Mouse (Mus musculus): ENCODE data around the gene Eif4e1b.
"Not testable (repeated sequence)": the region's sequence is repeated elsewhere in the genome, so short reads cannot be mapped to it uniquely, and the experiment has no call there.

Gene Eif4e1b

GRCm38 (mm10) chr13:54759496-54759895, 24.3 kb upstream of the Eif4e1b start:
- DNase-seq (ENCODE audit: low spot score in 2 of 2), result peak in 1 of 2 experiments; percentile 48

GRCm38 (mm10) chr13:54760164-54760795, 23.5 kb upstream of the Eif4e1b start:
- DNase-seq (ENCODE audit: low spot score in 2 of 2), result peak; percentile 90 to 95

- no peak for DNase-seq (ENCODE audit: low spot score in 2 of 2)
Measured at GRCm38 (mm10) chr13:54760906-54761305, 22.9 kb upstream of the Eif4e1b start.

GRCm38 (mm10) chr13:54765281-54766191, 18.3 kb upstream of the Eif4e1b start:
- peak; percentile 55 to 69 for DNase-seq (ENCODE audit: low spot score in 2 of 2)

- peak; percentile 91 to 92 for DNase-seq (ENCODE audit: low spot score in 2 of 2)
Measured at GRCm38 (mm10) chr13:54766192-54766768, 17.5 kb upstream of the Eif4e1b start, which contains the start of gene Sncb. TSS of gene Sncb (minus strand) at chr13:54766595.

GRCm38 (mm10) chr13:54767012-54767411, 16.8 kb upstream of the Eif4e1b start:
- no peak for DNase-seq (ENCODE audit: low spot score in 2 of 2)

GRCm38 (mm10) chr13:54780592-54780991, 3.2 kb upstream of the Eif4e1b start:
- DNase-seq (ENCODE audit: low spot score in 2 of 2), result peak; percentile 75 to 76

- DNase-seq (ENCODE audit: low spot score in 2 of 2), result no peak
Measured at GRCm38 (mm10) chr13:54781086-54781485, 2.7 kb upstream of the Eif4e1b start.

GRCm38 (mm10) chr13:54783235-54783634, 563 bp upstream of the Eif4e1b start:
- DNase-seq (ENCODE audit: low spot score in 2 of 2), result no peak

GRCm38 (mm10) chr13:54787591-54787990, 3.8 kb downstream of the Eif4e1b start:
- DNase-seq (ENCODE audit: low spot score in 2 of 2), result not testable (repeated sequence)

- DNase-seq (ENCODE audit: low spot score in 2 of 2), result peak; percentile 95 to 96
Measured at GRCm38 (mm10) chr13:54788740-54789560, 5.2 kb downstream of the Eif4e1b start, which contains the start of gene Tspan17. TSS of gene Tspan17 (plus strand) at chr13:54789377.

GRCm38 (mm10) chr13:54789561-54790397, 6.0 kb downstream of the Eif4e1b start:
- DNase-seq (ENCODE audit: low spot score in 2 of 2), result peak; percentile 66 to 68

GRCm38 (mm10) chr13:54792259-54793230, 8.7 kb downstream of the Eif4e1b start:
- no peak for DNase-seq (ENCODE audit: low spot score in 2 of 2)

- peak; percentile 74 to 76 for DNase-seq (ENCODE audit: low spot score in 2 of 2)
Measured at GRCm38 (mm10) chr13:54794002-54794577, 10.3 kb downstream of the Eif4e1b start.

- DNase-seq (ENCODE audit: low spot score in 2 of 2), result no peak
Measured at GRCm38 (mm10) chr13:54794843-54795242, 11.0 kb downstream of the Eif4e1b start.

GRCm38 (mm10) chr13:54797356-54797755, 13.6 kb downstream of the Eif4e1b start:
- DNase-seq (ENCODE audit: low spot score in 2 of 2), result peak; percentile 67 to 69

GRCm38 (mm10) chr13:54797861-54798643, 14.3 kb downstream of the Eif4e1b start:
- DNase-seq (ENCODE audit: low spot score in 2 of 2), result no peak

- DNase-seq (ENCODE audit: low spot score in 2 of 2), result peak; percentile 59
Measured at GRCm38 (mm10) chr13:54798740-54799139, 14.9 kb downstream of the Eif4e1b start.

Measured in right cerebral cortex, postnatal 10 days (tissue).